ENCODE assay signal across 19 mouse cellular contexts in the genomic region with DNA sequence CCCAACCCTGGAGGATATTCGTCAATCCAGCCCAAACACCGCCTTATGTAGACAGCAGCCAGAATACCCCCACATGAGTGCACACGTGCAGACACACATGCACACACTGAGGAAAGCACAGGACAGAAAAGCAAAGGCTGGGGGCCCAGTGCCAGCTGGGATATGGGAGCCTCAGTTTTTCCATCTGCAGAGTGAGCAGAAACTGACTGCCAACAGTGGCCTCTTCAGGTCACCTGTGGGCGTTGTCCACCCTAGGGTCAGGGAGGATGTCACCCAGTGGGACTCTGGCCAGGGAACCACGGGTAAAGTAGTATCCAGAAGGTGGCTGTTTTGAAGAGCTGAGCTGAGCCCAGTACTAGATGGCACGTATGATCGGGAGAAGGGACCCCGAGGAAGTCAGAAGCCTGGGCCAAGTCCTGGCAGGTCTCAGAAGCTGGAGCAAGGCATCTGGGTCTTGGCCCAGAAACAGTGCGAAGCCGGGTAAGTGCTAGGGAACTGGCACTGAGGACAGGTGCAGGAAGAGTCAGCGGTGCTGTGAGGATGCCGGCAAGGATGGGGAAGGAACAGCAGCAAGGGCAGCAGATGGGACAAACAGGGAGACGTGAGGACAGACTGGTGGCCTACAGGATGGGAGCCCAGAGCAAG. TPM values are rescaled to one million over a fixed set of nuclear protein-coding genes. Genes with fewer than 3 reads are reported as not detected.
DNase-seq lines count a peak whose midpoint lies in the region; ATAC-seq lines count a peak whose summit lies in the region.
"Had no signal": no experiment of that assay in that cellular context is flagged by ENCODE, and none has a peak within 500 bp of the region (broad histone marks: within the 10 kb centered on the region; RNA-seq: fewer than 3 reads in every experiment).

No protein-coding gene starts in this region.

- no peaks in the 10 kb centered on the region for H3K9me3 ChIP-seq in hindbrain, embryonic 12.5 days (replicated peaks)
- no peaks in the 10 kb centered on the region for H3K9me3 ChIP-seq in hindbrain, embryonic 11.5 days (ENCODE audit: control insufficient read depth, low read length)
- H3K9me3 ChIP-seq in neural tube, embryonic 12.5 days = no peaks in the 10 kb centered on the region
- H3K9me3 ChIP-seq in neural tube, embryonic 15.5 days (replicated peaks) = no peaks in the 10 kb centered on the region
- H3K9me3 ChIP-seq in forebrain, embryonic 15.5 days = no peaks in the 10 kb centered on the region
- H3K9me3 ChIP-seq in intestine, embryonic 16.5 days (ENCODE audit: control insufficient read depth, low read length) = no peaks in the 10 kb centered on the region
- H3K9me3 ChIP-seq: lung, embryonic 15.5 days had no signal

- H3K36me3 ChIP-seq in hindbrain, embryonic 12.5 days = no peaks in the 10 kb centered on the region
- H3K36me3 ChIP-seq in hindbrain, embryonic 11.5 days (ENCODE audit: control insufficient read depth, insufficient read depth, low read length) = no peaks in the 10 kb centered on the region
- H3K36me3 ChIP-seq in neural tube, embryonic 12.5 days = no peaks in the 10 kb centered on the region
- H3K36me3 ChIP-seq in neural tube, embryonic 15.5 days = no peaks in the 10 kb centered on the region
- H3K36me3 ChIP-seq in forebrain, embryonic 15.5 days = no peaks in the 10 kb centered on the region
- H3K36me3 ChIP-seq in intestine, embryonic 16.5 days (ENCODE audit: control insufficient read depth, insufficient read depth, low read length) = no peaks in the 10 kb centered on the region
- H3K36me3 ChIP-seq: lung, embryonic 15.5 days had no signal

- H3K4me2 ChIP-seq in hindbrain, embryonic 12.5 days (replicated peaks) = no peak overlapping the region
- H3K4me2 ChIP-seq in hindbrain, embryonic 11.5 days (replicated peaks; ENCODE audit: low read depth, low read length) = no peak overlapping the region
- no peak overlapping the region for H3K4me2 ChIP-seq in neural tube, embryonic 12.5 days (replicated peaks)
- no peak overlapping the region for H3K4me2 ChIP-seq in neural tube, embryonic 15.5 days
- peak overlapping the region; percentile 12; the same call in 1 of the 2 replicates for H3K4me2 ChIP-seq in forebrain, embryonic 15.5 days (replicated peaks)
- H3K4me2 ChIP-seq in intestine, embryonic 16.5 days (ENCODE audit: low read depth, low read length) = no peak overlapping the region
- H3K4me2 ChIP-seq: liver, embryonic 11.5 days; lung, embryonic 15.5 days had no signal

- peak overlapping the region; percentile 24; the same call in 1 of the 2 replicates for H3K27ac ChIP-seq in hindbrain, embryonic 12.5 days
- no peak overlapping the region for H3K27ac ChIP-seq in hindbrain, embryonic 11.5 days (ENCODE audit: low read depth, low read length)
- H3K27ac ChIP-seq in neural tube, embryonic 12.5 days = no peak overlapping the region
- H3K27ac ChIP-seq in neural tube, embryonic 15.5 days (replicated peaks) = no peak overlapping the region
- peak overlapping the region; percentile 93 for H3K27ac ChIP-seq in forebrain, embryonic 15.5 days (replicated peaks)
- H3K27ac ChIP-seq in intestine, embryonic 16.5 days (ENCODE audit: low read length) = no peak overlapping the region
- H3K27ac ChIP-seq: lung, embryonic 15.5 days had no signal

- peaks cover 12% of the 10 kb centered on the region for H3K4me1 ChIP-seq in hindbrain, embryonic 12.5 days
- H3K4me1 ChIP-seq in hindbrain, embryonic 11.5 days (replicated peaks; ENCODE audit: control insufficient read depth, insufficient read depth, low read length) = no peaks in the 10 kb centered on the region; the same call in 1 of the 2 replicates
- peaks cover 10% of the 10 kb centered on the region; the same call in 1 of the 2 replicates for H3K4me1 ChIP-seq in neural tube, embryonic 12.5 days
- H3K4me1 ChIP-seq in neural tube, embryonic 15.5 days = peaks cover 13% of the 10 kb centered on the region
- peaks cover 41% of the 10 kb centered on the region for H3K4me1 ChIP-seq in forebrain, embryonic 15.5 days
- no peaks in the 10 kb centered on the region for H3K4me1 ChIP-seq in intestine, embryonic 16.5 days (ENCODE audit: control insufficient read depth, insufficient read depth, low read length)
- H3K4me1 ChIP-seq: lung, embryonic 15.5 days had no signal

- H3K27me3 ChIP-seq in hindbrain, embryonic 12.5 days = peaks cover 5% of the 10 kb centered on the region; the same call in 1 of the 2 replicates
- H3K27me3 ChIP-seq in hindbrain, embryonic 11.5 days (ENCODE audit: control insufficient read depth, insufficient read depth, low read length) = no peaks in the 10 kb centered on the region
- 0 out of 2 replicates have a peak, but pooled peaks cover 3% of the 10 kb centered on the region for H3K27me3 ChIP-seq in neural tube, embryonic 12.5 days (replicated peaks)
- no peaks in the 10 kb centered on the region; the same call in 1 of the 2 replicates for H3K27me3 ChIP-seq in neural tube, embryonic 15.5 days (replicated peaks)
- no peaks in the 10 kb centered on the region for H3K27me3 ChIP-seq in forebrain, embryonic 15.5 days
- H3K27me3 ChIP-seq in intestine, embryonic 16.5 days (replicated peaks; ENCODE audit: control insufficient read depth, insufficient read depth, low read length) = no peaks in the 10 kb centered on the region
- H3K27me3 ChIP-seq: lung, embryonic 15.5 days had no signal

- no peak for ATAC-seq in hindbrain, embryonic 12.5 days (ENCODE audit: low FRiP score)
- ATAC-seq in hindbrain, embryonic 11.5 days (ENCODE audit: low FRiP score) = no peak
- 0 out of 2 replicates have a peak, but pooled peaks have one; percentile 9 for ATAC-seq in neural tube, embryonic 12.5 days (ENCODE audit: low FRiP score, low read depth)
- ATAC-seq in neural tube, embryonic 15.5 days (ENCODE audit: low FRiP score) = no peak
- peak; percentile 74 for ATAC-seq in forebrain, embryonic 15.5 days (replicated peaks)
- no peak for ATAC-seq in intestine, embryonic 16.5 days

- no peak for DNase-seq in hindbrain, embryonic 11.5 days (ENCODE audit: low spot score)
- DNase-seq in layer of hippocampus, postnatal 10 days (ENCODE audit: low spot score in 2 of 2) = peak; percentile 63 to 75
- DNase-seq in lung, adult 18-20 months = no peak
- DNase-seq: cerebellum, adult 11-12 months; gastrocnemius, postnatal 25 days; heart, postnatal 36 days; kidney, adult 11 months; kidney, postnatal 14 days; thymus, adult 18-20 months had no signal

- no peak overlapping the region for H3K9ac ChIP-seq in hindbrain, embryonic 12.5 days
- H3K9ac ChIP-seq in hindbrain, embryonic 11.5 days (ENCODE audit: low read depth, low read length) = no peak overlapping the region
- H3K9ac ChIP-seq in neural tube, embryonic 12.5 days = no peak overlapping the region
- H3K9ac ChIP-seq in neural tube, embryonic 15.5 days (replicated peaks) = no peak overlapping the region
- H3K9ac ChIP-seq in forebrain, embryonic 15.5 days (replicated peaks) = no peak overlapping the region
- H3K9ac ChIP-seq in intestine, embryonic 16.5 days (ENCODE audit: low read depth, low read length) = no peak overlapping the region
- H3K9ac ChIP-seq: lung, embryonic 15.5 days had no signal

- H3K4me3 ChIP-seq in hindbrain, embryonic 12.5 days = no peak overlapping the region
- H3K4me3 ChIP-seq in hindbrain, embryonic 11.5 days (ENCODE audit: low read depth, low read length) = no peak overlapping the region
- no peak overlapping the region for H3K4me3 ChIP-seq in neural tube, embryonic 12.5 days
- no peak overlapping the region for H3K4me3 ChIP-seq in neural tube, embryonic 15.5 days (replicated peaks)
- no peak overlapping the region for H3K4me3 ChIP-seq in forebrain, embryonic 15.5 days
- H3K4me3 ChIP-seq in intestine, embryonic 16.5 days (ENCODE audit: low read length) = no peak overlapping the region
- H3K4me3 ChIP-seq: lung, embryonic 15.5 days had no signal

- WGBS in hindbrain, embryonic 12.5 days = 78% methylated on average over 13 of the region's 13 CpGs
- 82% methylated on average over 13 of the region's 13 CpGs for WGBS in hindbrain, embryonic 11.5 days
- WGBS in neural tube, embryonic 12.5 days = 81% methylated on average over 13 of the region's 13 CpGs
- 71% methylated on average over 13 of the region's 13 CpGs for WGBS in neural tube, embryonic 15.5 days
- 53% methylated on average over 13 of the region's 13 CpGs for WGBS in forebrain, embryonic 15.5 days
- 71% methylated on average over 13 of the region's 13 CpGs for WGBS in intestine, embryonic 16.5 days

RNA-seq across cellular contexts. Expression of a gene that starts 20.0 kb away (rescaled TPM):
- polyA plus RNA-seq in hindbrain, embryonic 12.5 days (2016; fragmentation: Nextera tagmentation; extraction: Ambion mirVana) = 2.4 and 2.5 TPM in 2 replicates
- polyA plus RNA-seq in hindbrain, embryonic 11.5 days (2014; fragmentation: Nextera tagmentation; extraction: Ambion mirVana) = 0.60 and 0.85 TPM in 2 replicates
- 1.9 and 2.0 TPM in 2 replicates for polyA plus RNA-seq in neural tube, embryonic 12.5 days (2016; fragmentation: Nextera tagmentation; extraction: Ambion mirVana)
- 9.8 and 10.6 TPM in 2 replicates for polyA plus RNA-seq in neural tube, embryonic 15.5 days (2015; fragmentation: Nextera tagmentation; extraction: Ambion mirVana)
- 6.2 and 6.8 TPM in 2 replicates for polyA plus RNA-seq in forebrain, embryonic 15.5 days (2015; fragmentation: Nextera tagmentation; extraction: Ambion mirVana)
- 100 to 1,000 TPM; 127 to 138 TPM for total RNA-seq in layer of hippocampus, postnatal 10 days (2021)
- 0.06 and 0.13 TPM in 2 replicates for polyA plus RNA-seq in intestine, embryonic 16.5 days (2015; fragmentation: Nextera tagmentation; extraction: Ambion mirVana)
- total RNA-seq: megakaryocyte-erythroid progenitor cell, adult 5-6 weeks; monocyte, adult 5-6 weeks had no signal
- polyA plus RNA-seq: C2C12; liver, embryonic 11.5 days had no signal

Comparison
In these comparisons a context has a peak if more than half of its experiments do, and no peak if none do; other contexts are left out.
1. ATAC-seq: peak in neural tube, embryonic 12.5 days (single experiment) and forebrain, embryonic 15.5 days (single experiment); none in hindbrain, embryonic 12.5 days (single experiment), hindbrain, embryonic 11.5 days (single experiment), neural tube, embryonic 15.5 days (single experiment) and intestine, embryonic 16.5 days (single experiment).
2. H3K27ac ChIP-seq: peak in hindbrain, embryonic 12.5 days (single experiment) and forebrain, embryonic 15.5 days (single experiment); none in hindbrain, embryonic 11.5 days (single experiment), neural tube, embryonic 12.5 days (single experiment), neural tube, embryonic 15.5 days (single experiment) and intestine, embryonic 16.5 days (single experiment).
3. DNase-seq: peak in layer of hippocampus, postnatal 10 days (2 of 2); none in hindbrain, embryonic 11.5 days (single experiment) and lung, adult 18-20 months (0 of 2).